Mouse (Mus musculus) CD8-positive naive resting alpha-beta T cell, adult 2 months (primary cell): ENCODE results near the gene Steap4.
"Not testable (repeated sequence)": the region's sequence is repeated elsewhere in the genome, so short reads cannot be mapped to it uniquely, and the experiment has no call there.

Source experiments
- DNase-seq, 2 experiments: peaks; one replicate each; pipeline ENCODE4 v3.0.0; 2022; ENCODE audit warnings: low read depth in 2 of 2, low spot score in 2 of 2

The Steap4 gene

GRCm38 (mm10) chr5:7988415-7988814, 28.2 kb downstream of the Steap4 start:
- no peak for DNase-seq

- not testable (repeated sequence) for DNase-seq
These were observed 31.4 kb downstream of the Steap4 start for GRCm38 (mm10) chr5:7991631-7992030.

- DNase-seq: no peak
These were observed 33.5 kb downstream of the Steap4 start for GRCm38 (mm10) chr5:7993766-7994165.

GRCm38 (mm10) chr5:7995288-7995897, 35.1 kb downstream of the Steap4 start:
- no peak for DNase-seq

- DNase-seq: no peak
These were observed 36.3 kb downstream of the Steap4 start for GRCm38 (mm10) chr5:7996401-7997044.

GRCm38 (mm10) chr5:7997086-7997485, 36.8 kb downstream of the Steap4 start:
- no peak for DNase-seq

GRCm38 (mm10) chr5:8000466-8000865, 40.2 kb downstream of the Steap4 start:
- no peak for DNase-seq

GRCm38 (mm10) chr5:8002827-8003226, 42.6 kb downstream of the Steap4 start:
- no peak for DNase-seq

GRCm38 (mm10) chr5:8013276-8013675, 53.0 kb downstream of the Steap4 start:
- no peak for DNase-seq
